Mouse (Mus musculus): ENCODE results near the gene Ube2l3.
"Not testable (repeated sequence)": the region's sequence is repeated elsewhere in the genome, so short reads cannot be mapped to it uniquely, and the experiment has no call there.

The Ube2l3 gene

DNA sequence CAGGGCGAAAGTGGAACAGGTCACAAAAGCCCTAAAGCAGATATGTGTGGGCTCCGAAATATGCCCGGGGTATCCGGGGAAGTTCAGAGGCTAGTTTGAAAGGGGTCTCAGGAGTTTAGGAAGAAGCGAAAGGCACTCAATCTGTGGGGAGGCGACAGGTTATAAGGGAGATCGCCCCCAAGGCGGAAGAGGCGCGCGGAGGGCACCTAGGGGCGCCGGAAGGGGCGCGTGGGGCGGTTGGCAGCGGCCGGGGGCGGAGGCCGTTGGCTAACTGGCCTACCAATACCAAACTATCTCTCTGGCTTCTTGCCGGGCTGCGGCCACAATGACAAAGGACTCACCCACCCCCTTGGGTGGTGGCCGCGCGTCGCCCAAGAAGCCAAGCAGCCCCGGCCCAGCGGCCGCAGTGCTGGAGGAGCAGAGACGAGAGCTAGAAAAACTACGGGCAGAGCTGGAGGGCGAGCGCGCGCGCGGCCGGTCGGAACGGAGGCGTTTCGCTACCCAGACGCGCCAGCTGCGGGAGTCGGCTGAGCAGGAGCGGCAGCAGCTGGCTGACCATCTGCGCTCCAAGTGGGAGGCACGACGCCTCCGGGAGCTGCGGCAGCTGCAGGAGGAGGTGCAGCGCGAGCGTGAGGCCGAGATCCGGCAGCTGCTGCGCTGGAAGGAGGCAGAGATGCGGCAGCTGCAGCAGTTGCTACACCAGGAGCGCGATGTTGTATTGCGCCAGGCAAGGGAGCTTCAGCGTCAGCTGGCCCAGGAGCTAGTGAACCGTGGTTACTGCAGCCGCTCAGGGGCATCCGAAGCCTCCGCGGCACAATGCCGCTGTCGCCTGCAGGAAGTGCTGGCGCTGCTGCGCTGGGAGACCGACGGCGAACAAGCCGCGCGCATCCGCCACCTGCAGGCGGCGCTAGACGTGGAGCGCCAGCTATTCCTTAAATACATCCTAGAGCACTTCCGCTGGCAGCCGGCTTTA, 6.2 kb upstream of the Ube2l3 start, which contains the start of gene Rimbp3:
Rimbp3 (plus strand) TSS at position 215 of the 973 bp plus-strand sequence.
- DNase-seq (ENCODE audit: low read depth, low spot score), result peak; percentile 94

DNA sequence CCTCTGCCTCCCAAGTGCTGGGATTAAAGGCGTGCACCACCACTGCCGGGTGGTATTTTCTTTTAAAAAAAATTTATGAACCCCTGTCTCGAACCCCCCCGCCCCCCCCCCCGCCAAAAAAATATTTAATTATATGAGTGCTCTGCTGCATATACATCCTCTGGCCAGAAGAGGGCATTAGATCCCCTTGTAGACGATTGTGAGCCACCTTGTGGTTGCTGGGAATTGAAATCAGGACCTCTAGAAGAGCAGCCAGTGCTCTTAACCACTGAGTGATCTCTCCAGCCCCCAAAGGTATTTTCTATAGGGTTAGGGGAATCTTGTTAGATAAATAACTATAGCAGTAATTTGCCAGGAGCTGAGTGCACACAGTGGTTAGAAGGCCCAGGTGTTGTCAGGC, 2.5 kb upstream of the Ube2l3 start:
- peak; percentile 77 for DNase-seq (ENCODE audit: low read depth, low spot score)

DNA sequence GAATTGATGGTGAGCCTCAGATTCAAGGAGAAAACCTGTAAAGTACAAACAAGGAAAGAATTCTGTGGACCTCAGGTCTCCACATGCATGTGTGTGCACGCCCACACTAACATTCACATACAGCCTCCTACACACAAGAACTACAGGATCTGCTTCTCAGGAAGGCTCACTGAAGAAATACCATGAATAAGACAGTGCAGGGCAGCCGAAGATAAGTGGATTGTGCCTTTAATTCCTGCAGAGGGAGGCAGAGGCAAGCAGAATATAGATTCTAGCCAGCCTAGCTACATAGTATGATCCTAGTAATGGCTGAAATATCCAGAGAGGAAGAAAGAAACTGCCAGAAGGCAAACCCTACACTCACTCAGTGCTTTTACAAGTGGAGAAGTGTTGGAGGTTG, 472 bp downstream of the Ube2l3 start:
- peak; percentile 74 for DNase-seq (ENCODE audit: low read depth, low spot score)

GRCm38 (mm10) chr16:17200953-17201707, 1.3 kb downstream of the Ube2l3 start:
- DNase-seq (ENCODE audit: low read depth, low spot score), result peak; percentile 94

- peak; percentile 24 for DNase-seq (ENCODE audit: low read depth, low spot score)
Observed at GRCm38 (mm10) chr16:17200121-17200952, 2.1 kb downstream of the Ube2l3 start.

DNA sequence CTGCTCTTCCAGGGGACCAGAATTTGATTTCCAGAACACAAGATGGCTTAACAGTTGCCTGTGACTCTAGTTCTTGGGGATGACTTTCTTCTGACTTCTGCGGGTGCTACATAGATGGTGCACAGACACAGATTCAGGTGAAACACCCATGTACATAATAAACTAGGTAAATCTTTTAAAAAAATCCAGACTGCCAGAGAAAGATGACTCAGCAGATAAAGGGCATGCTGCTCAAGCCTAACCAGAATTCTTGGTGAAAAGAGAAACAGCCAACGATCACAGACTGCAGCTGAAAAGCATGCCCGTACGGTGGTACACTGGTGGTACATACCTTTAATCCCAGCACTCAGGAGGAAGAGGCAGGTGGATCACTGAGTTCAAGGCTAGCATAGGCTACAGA, 8.6 kb downstream of the Ube2l3 start:
- no peak for DNase-seq (ENCODE audit: low read depth, low spot score)

- DNase-seq (ENCODE audit: low read depth, low spot score), result no peak
Observed at GRCm38 (mm10) chr16:17185475-17185874, 17.0 kb downstream of the Ube2l3 start.

GRCm38 (mm10) chr16:17183003-17183402, 19.4 kb downstream of the Ube2l3 start:
- DNase-seq (ENCODE audit: low read depth, low spot score), result no peak

GRCm38 (mm10) chr16:17182136-17182535, 20.3 kb downstream of the Ube2l3 start:
- no peak for DNase-seq (ENCODE audit: low read depth, low spot score)

DNA sequence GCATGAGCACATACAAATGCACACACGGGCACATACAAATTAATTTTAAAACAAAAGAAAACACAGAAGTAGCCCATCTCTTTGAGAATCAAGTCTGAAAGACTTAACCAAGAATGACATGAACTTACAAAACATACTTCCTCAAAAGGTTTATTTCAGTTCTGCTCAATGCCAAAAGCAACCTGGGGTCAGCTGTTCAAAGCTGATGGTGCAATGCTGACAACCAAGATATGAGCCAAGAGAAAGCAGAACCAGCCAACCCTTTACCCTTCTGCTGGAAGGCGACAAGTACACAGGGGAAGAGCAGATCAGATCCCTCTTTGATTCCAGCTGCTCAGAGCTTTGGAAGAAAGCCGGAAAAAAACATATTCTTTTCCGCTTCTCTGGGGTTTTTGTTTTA, 21.1 kb downstream of the Ube2l3 start:
- DNase-seq (ENCODE audit: low read depth, low spot score), result peak; percentile 57

DNA sequence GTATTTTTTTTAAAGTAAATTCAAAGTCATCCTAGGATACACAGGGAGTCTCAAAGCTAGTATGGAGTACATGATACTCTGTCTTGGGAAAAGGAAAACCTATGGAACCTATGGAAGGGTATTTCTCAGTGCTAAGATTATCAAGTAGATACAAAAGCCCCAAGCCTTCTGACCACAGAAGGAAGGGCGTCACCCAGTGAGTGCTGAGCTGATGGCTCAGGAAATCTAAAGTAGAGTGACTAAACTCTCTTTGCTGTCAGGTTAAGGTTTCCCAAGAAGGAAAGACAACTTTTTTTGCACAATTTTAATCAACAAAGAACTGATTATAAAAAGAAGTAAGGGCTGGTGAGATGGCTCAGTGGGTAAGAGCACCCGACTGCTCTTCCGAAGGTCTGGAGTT, 22.7 kb downstream of the Ube2l3 start:
- DNase-seq (ENCODE audit: low read depth, low spot score), result no peak

- DNase-seq (ENCODE audit: low read depth, low spot score), result no peak
Observed at GRCm38 (mm10) chr16:17177623-17178170, 24.8 kb downstream of the Ube2l3 start.

DNA sequence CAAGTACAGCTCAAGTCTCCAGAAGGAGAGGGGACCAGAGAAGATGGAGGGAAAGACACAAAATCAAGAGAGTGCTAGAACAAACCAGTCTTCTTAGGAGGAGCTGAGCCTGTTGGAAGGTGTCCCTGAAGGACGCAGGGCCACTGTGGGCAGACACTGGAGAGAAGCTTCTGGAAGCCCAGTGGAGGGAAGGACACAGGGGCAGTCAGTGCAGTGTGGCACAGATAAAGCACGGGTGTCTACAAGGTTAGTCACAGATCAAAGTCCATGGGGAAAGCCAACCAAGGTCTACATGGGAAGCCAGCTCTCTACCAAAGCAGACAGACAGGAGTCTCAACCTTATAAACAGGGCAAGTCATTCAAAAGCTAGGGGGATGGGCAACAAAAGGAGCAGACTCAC, 26.7 kb downstream of the Ube2l3 start:
- DNase-seq (ENCODE audit: low read depth, low spot score), result no peak

GRCm38 (mm10) chr16:17168049-17168448, 34.4 kb downstream of the Ube2l3 start:
- no peak for DNase-seq (ENCODE audit: low read depth, low spot score)

GRCm38 (mm10) chr16:17167179-17167578, 35.3 kb downstream of the Ube2l3 start:
- no peak for DNase-seq (ENCODE audit: low read depth, low spot score)

DNA sequence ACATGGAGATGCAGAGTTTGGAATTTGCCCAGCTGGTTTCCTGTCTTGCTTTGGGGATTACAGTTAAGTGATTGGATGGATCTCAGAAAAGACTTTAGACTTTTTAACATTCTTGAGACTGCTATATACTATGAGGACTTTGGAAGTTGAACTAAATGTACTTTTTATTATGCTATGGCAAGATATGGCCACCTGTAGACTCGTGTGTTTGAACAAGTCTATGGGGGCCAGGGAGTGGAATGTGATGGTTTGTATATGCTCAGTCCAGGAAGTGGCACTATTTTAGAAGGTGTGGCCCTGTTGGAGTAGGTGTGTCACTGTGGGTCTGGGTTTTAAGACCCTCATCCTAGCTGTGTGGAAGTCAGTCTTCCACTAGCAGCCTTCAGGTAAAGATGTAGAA, 37.0 kb downstream of the Ube2l3 start:
- not testable (repeated sequence) for DNase-seq (ENCODE audit: low read depth, low spot score)

- no peak for DNase-seq (ENCODE audit: low read depth, low spot score)
Observed at GRCm38 (mm10) chr16:17154346-17154745, 48.1 kb downstream of the Ube2l3 start.

GRCm38 (mm10) chr16:17151874-17152273, 50.6 kb downstream of the Ube2l3 start:
- DNase-seq (ENCODE audit: low read depth, low spot score), result no peak

GRCm38 (mm10) chr16:17150520-17151258, 51.8 kb downstream of the Ube2l3 start:
- no peak for DNase-seq (ENCODE audit: low read depth, low spot score)

DNA sequence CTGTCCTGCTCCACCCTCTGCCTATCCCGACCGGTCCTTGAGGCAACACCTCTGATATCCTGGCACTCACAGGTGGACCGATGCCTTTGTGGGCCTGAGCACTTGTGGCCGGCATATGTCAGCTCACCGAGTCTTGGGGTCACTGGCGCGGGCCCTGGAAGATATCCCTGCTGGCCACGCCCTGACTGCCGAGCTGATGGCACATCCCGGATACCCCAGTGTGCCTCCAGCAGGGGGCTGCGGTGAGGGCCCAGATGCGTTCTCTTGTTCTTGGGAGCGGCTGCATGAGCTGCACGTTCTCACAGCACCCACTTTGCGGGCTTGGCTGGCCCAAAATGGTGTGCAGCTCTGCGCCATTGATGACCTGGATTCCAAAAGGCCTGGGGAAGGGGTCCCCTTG, 54.4 kb downstream of the Ube2l3 start:
- peak; percentile 18 for DNase-seq (ENCODE audit: low read depth, low spot score)
